Mouse (Mus musculus) lung, postnatal 0 days (tissue): Measurements from ENCODE around the gene Gm29776. TPM values are rescaled to one million over a fixed set of nuclear protein-coding genes. Genes with fewer than 3 reads are reported as not detected.

ENCODE experiments used
- ATAC-seq: fragments of 200-750 bp; cut with Nextera tagmentation; 2 replicates; pipeline ENCODE4 v1.8.0; 2017; ENCODE audit warnings: moderate library complexity
- DNase-seq: peaks from one replicate; pipeline ENCODE4 v3.0.0-alpha.2; 2016; ENCODE audit warnings: low spot score
- H3K27ac ChIP-seq: fragments of 300-500 bp; sonication (generic); 2 replicates; pipeline ENCODE4 v1.5.1; 2014; ENCODE audit warnings: antibody characterized with exemption, mild to moderate bottlenecking, low read length, mixed read lengths
- H3K27me3 ChIP-seq: fragments of 300-500 bp; sonication (generic); replicated peaks from 2 replicates; pipeline ENCODE4 v1.6.1; 2014; ENCODE audit warnings: low read length, mixed read lengths; ENCODE audit not compliant: insufficient read depth
- H3K36me3 ChIP-seq: fragments of 300-500 bp; sonication (generic); 2 replicates; pipeline ENCODE4 v1.6.1; 2014; ENCODE audit warnings: low read length, mixed read lengths; ENCODE audit not compliant: insufficient read depth
- H3K4me1 ChIP-seq: fragments of 300-500 bp; sonication (generic); 2 replicates; pipeline ENCODE4 v1.6.1; 2014; ENCODE audit warnings: antibody characterized with exemption, low read depth, low read length, mixed read lengths; ENCODE audit not compliant: insufficient read depth
- H3K4me2 ChIP-seq: fragments of 300-500 bp; sonication (generic); replicated peaks from 2 replicates; pipeline ENCODE4 v1.6.1; 2014; ENCODE audit warnings: low read depth, mild to moderate bottlenecking, low read length, moderate library complexity, mixed read lengths
- H3K4me3 ChIP-seq: fragments of 300-500 bp; sonication (generic); 2 replicates; pipeline ENCODE4 v1.5.1; 2014; ENCODE audit warnings: low read depth, low read length
- H3K9ac ChIP-seq: fragments of 300-500 bp; sonication (generic); replicated peaks from 2 replicates; pipeline ENCODE4 v1.6.1; 2014; ENCODE audit warnings: low read depth, mild to moderate bottlenecking
- H3K9me3 ChIP-seq: fragments of 300-500 bp; sonication (generic); 2 replicates; pipeline ENCODE4 v1.6.1; 2016; ENCODE audit warnings: low read length, mixed read lengths
- CTCF ChIP-seq: IDR thresholded peaks from 2 replicates; pipeline ENCODE4 v1.5.1; 2016; ENCODE audit warnings: antibody characterized with exemption, mild to moderate bottlenecking
- EP300 ChIP-seq: IDR thresholded peaks from 2 replicates; pipeline ENCODE4 v1.6.1; 2016; ENCODE audit warnings: antibody characterized with exemption, mild to moderate bottlenecking, control low read depth
- WGBS: fragments of 180-500 bp; shearing (Covaris S2); extraction: QIAGEN DNeasy Blood & Tissue Kit; methylation state at CpG from one replicate; pipeline ENCODE4 v1.1.7; 2014; 5-methylcytosine and 5-hydroxymethylcytosine counted together
- polyA plus RNA-seq: library from polyadenylated mRNA; unstranded; fragments of >200 nt; fragmentation: Nextera tagmentation; extraction: Ambion mirVana; gene quantifications from 2 replicates; pipeline ENCODE4 v1.2.1, GENCODE M21; 2015

Gm29776 gene
- polyA plus RNA-seq, 1 experiment from 2014 or later, result 0.25 TPM

GRCm38 (mm10) chr14:54651556-54651955, 47.1 kb downstream of the Gm29776 start:
- DNase-seq, result no peak
- Histone ChIP-seq H3K9me3 (no peaks in the 10 kb centered on the region), H3K36me3 (peaks cover 27% of the 10 kb centered on the region; the same call in 1 of the 2 replicates), H3K4me2 (no peak overlapping the region), H3K9ac (no peak overlapping the region), H3K4me3 (no peak overlapping the region), H3K27me3 (no peaks in the 10 kb centered on the region), H3K27ac (no peak overlapping the region), H3K4me1 (peaks cover 9% of the 10 kb centered on the region; the same call in 1 of the 2 replicates)
- WGBS, result 73% methylated on average over 4 of the region's 4 CpGs
- no peak for TF ChIP-seq EP300
- TF ChIP-seq CTCF, result no peak
- ATAC-seq, result no peak

GRCm38 (mm10) chr14:54650621-54651454, 47.8 kb downstream of the Gm29776 start:
- Histone ChIP-seq H3K4me2 (no peak overlapping the region), H3K27ac (no peak overlapping the region), H3K4me1 (peaks cover 9% of the 10 kb centered on the region; the same call in 1 of the 2 replicates), H3K9ac (no peak overlapping the region), H3K36me3 (peaks cover 34% of the 10 kb centered on the region; the same call in 1 of the 2 replicates), H3K9me3 (no peaks in the 10 kb centered on the region), H3K4me3 (no peak overlapping the region), H3K27me3 (no peaks in the 10 kb centered on the region)
- ATAC-seq (peak; percentile 62), DNase-seq (peak; percentile 96)
- WGBS, result 57% methylated on average over 22 of the region's 23 CpGs
- TF ChIP-seq CTCF (peak; percentile 96), EP300 (no peak)

GRCm38 (mm10) chr14:54647900-54648299, 50.7 kb downstream of the Gm29776 start:
- ATAC-seq, result no peak
- TF ChIP-seq EP300, result no peak
- TF ChIP-seq CTCF, result no peak
- no peak overlapping the region for H3K4me2 ChIP-seq
- H3K4me3 ChIP-seq, result no peak overlapping the region
- H3K4me1 ChIP-seq, result no peaks in the 10 kb centered on the region; the same call in 1 of the 2 replicates
- H3K36me3 ChIP-seq, result peaks cover 50% of the 10 kb centered on the region
- H3K27ac ChIP-seq, result no peak overlapping the region
- WGBS, result 75% methylated on average over 4 of the region's 4 CpGs
- H3K9me3 ChIP-seq, result no peaks in the 10 kb centered on the region
- H3K27me3 ChIP-seq, result no peaks in the 10 kb centered on the region
- H3K9ac ChIP-seq, result no peak overlapping the region
- no peak for DNase-seq

GRCm38 (mm10) chr14:54646898-54647636, 51.6 kb downstream of the Gm29776 start:
- DNase-seq (peak; percentile 82), ATAC-seq (peak; percentile 73)
- peaks cover 54% of the 10 kb centered on the region for H3K36me3 ChIP-seq
- no peak overlapping the region for H3K4me3 ChIP-seq
- H3K9me3 ChIP-seq, result no peaks in the 10 kb centered on the region
- no peak overlapping the region for H3K9ac ChIP-seq
- no peaks in the 10 kb centered on the region for H3K27me3 ChIP-seq
- 71% methylated on average over 8 of the region's 8 CpGs for WGBS
- H3K4me2 ChIP-seq, result no peak overlapping the region
- TF ChIP-seq EP300 (no peak), CTCF (peak; percentile 61)
- H3K27ac ChIP-seq, result no peak overlapping the region
- no peaks in the 10 kb centered on the region for H3K4me1 ChIP-seq

GRCm38 (mm10) chr14:54646455-54646854, 52.2 kb downstream of the Gm29776 start:
- Histone ChIP-seq H3K27ac (no peak overlapping the region), H3K9me3 (no peaks in the 10 kb centered on the region), H3K9ac (no peak overlapping the region), H3K4me2 (no peak overlapping the region), H3K4me1 (no peaks in the 10 kb centered on the region), H3K4me3 (no peak overlapping the region), H3K27me3 (no peaks in the 10 kb centered on the region), H3K36me3 (peaks cover 54% of the 10 kb centered on the region)
- no peak for DNase-seq
- no peak for ATAC-seq
- 86% methylated on average over 17 of the region's 17 CpGs for WGBS
- TF ChIP-seq CTCF (no peak), EP300 (no peak)

GRCm38 (mm10) chr14:54644294-54644693, 54.3 kb downstream of the Gm29776 start:
- 72% methylated on average over 9 of the region's 9 CpGs for WGBS
- no peaks in the 10 kb centered on the region for H3K27me3 ChIP-seq

More at GRCm38 (mm10) chr14:54644294-54644693, 54.3 kb downstream of the Gm29776 start:
- Histone ChIP-seq H3K36me3 (peaks cover 40% of the 10 kb centered on the region), H3K27ac (no peak overlapping the region), H3K9ac (no peak overlapping the region), H3K4me3 (no peak overlapping the region), H3K4me2 (no peak overlapping the region), H3K9me3 (no peaks in the 10 kb centered on the region), H3K4me1 (no peaks in the 10 kb centered on the region)
- no peak for DNase-seq
- no peak for ATAC-seq
- no peak for TF ChIP-seq EP300
- TF ChIP-seq CTCF, result no peak
